Mouse (Mus musculus) hindbrain, embryonic 13.5 days (tissue): Measurements from ENCODE around the gene Znrf3. TPM values are rescaled to one million over a fixed set of nuclear protein-coding genes. Genes with fewer than 3 reads are reported as not detected.

Experiments
- ATAC-seq: fragments of 200-750 bp; cut with Nextera tagmentation; 2 replicates; pipeline ENCODE4 v1.8.0; 2017; ENCODE audit warnings: moderate TSS enrichment; ENCODE audit not compliant: low FRiP score
- H3K27ac ChIP-seq: fragments of 300-500 bp; sonication (generic); 2 replicates; pipeline ENCODE4 v1.5.1; 2015; ENCODE audit warnings: inconsistent platforms, mild to moderate bottlenecking, moderate library complexity
- H3K27me3 ChIP-seq: fragments of 300-500 bp; sonication (generic); 2 replicates; pipeline ENCODE4 v1.6.1; 2015; ENCODE audit warnings: mild to moderate bottlenecking, inconsistent platforms
- H3K36me3 ChIP-seq: fragments of 300-500 bp; sonication (generic); 2 replicates; pipeline ENCODE4 v1.6.1; 2015; ENCODE audit warnings: mild to moderate bottlenecking, inconsistent platforms
- H3K4me1 ChIP-seq: fragments of 300-500 bp; sonication (generic); replicated peaks from 2 replicates; pipeline ENCODE4 v1.6.1; 2015; ENCODE audit warnings: inconsistent platforms
- H3K4me2 ChIP-seq: fragments of 300-500 bp; sonication (generic); 2 replicates; pipeline ENCODE4 v1.6.1; 2015; ENCODE audit warnings: inconsistent platforms, mild to moderate bottlenecking, moderate library complexity
- H3K4me3 ChIP-seq: fragments of 300-500 bp; sonication (generic); 2 replicates; pipeline ENCODE4 v1.5.1; 2015; ENCODE audit warnings: mild to moderate bottlenecking, inconsistent platforms
- H3K9ac ChIP-seq: fragments of 300-500 bp; sonication (generic); 2 replicates; pipeline ENCODE4 v1.6.1; 2015; ENCODE audit warnings: mild to moderate bottlenecking, inconsistent platforms
- H3K9me3 ChIP-seq: fragments of 300-500 bp; sonication (generic); 2 replicates; pipeline ENCODE4 v1.6.1; 2016; ENCODE audit warnings: inconsistent platforms
- WGBS: fragments of 180-500 bp; shearing (Covaris S2); methylation state at CpG from one replicate; pipeline ENCODE4 v1.1.7; 2015; 5-methylcytosine and 5-hydroxymethylcytosine counted together
- polyA plus RNA-seq: library from polyadenylated mRNA; unstranded; fragments of >200 nt; fragmentation: Nextera tagmentation; extraction: Ambion mirVana; gene quantifications from 2 replicates; pipeline ENCODE4 v1.2.1, GENCODE M21; 2015

The Znrf3 gene
- polyA plus RNA-seq, 1 experiment from 2014 or later = 7.1 TPM

DNA sequence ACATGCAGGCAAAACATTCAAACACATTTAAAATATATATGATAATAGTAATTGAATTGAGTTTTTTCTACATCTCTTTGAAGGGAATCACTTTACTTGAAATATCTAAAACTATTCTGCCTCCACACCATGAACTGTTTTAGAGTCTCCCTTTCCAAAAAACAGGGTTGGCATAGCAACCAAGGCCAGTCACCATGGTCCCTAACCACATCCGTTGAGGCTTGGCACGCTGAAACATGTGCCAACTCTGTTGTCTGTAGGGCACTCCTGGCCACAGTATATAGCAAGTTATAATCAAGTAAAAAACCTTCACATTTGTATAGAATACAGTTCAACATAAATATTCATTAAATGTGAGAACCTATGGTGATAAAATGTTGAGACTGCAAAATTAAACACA lies 12.3 kb downstream of the Znrf3 start:
- Histone ChIP-seq H3K9ac (no peak overlapping the region), H3K4me1 (0 out of 2 replicates have a peak, but pooled peaks cover 5% of the 10 kb centered on the region), H3K4me3 (no peak overlapping the region), H3K4me2 (no peak overlapping the region), H3K27ac (no peak overlapping the region), H3K36me3 (no peaks in the 10 kb centered on the region), H3K9me3 (no peaks in the 10 kb centered on the region), H3K27me3 (no peaks in the 10 kb centered on the region)
- ATAC-seq = no peak
- WGBS = 67% methylated on average over 2 of the region's 2 CpGs

DNA sequence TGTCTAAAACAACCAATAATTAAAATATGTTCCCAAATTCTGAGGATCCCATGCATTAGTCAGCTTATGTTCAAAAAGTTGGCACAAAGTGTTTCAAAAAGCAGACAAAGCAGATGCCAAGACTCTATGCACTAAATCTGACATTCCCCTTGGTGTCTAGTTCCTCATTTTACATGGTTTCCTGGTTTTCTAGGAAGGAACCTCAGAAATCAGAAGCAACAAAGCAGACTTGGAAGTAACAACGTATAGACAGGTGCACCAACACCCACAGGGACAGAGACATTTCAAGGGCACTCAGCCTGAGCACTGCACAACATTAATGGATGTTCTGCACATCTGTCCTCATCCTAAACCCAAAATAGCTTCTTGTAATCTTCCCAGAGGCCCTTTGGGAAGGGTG lies 13.8 kb downstream of the Znrf3 start:
- Histone ChIP-seq H3K36me3 (no peaks in the 10 kb centered on the region), H3K4me3 (no peak overlapping the region), H3K9me3 (no peaks in the 10 kb centered on the region), H3K27ac (no peak overlapping the region), H3K9ac (no peak overlapping the region), H3K4me1 (0 out of 2 replicates have a peak, but pooled peaks cover 5% of the 10 kb centered on the region), H3K27me3 (no peaks in the 10 kb centered on the region), H3K4me2 (no peak overlapping the region)
- 57% methylated on average over 1 of the region's 1 CpGs for WGBS
- no peak for ATAC-seq

DNA sequence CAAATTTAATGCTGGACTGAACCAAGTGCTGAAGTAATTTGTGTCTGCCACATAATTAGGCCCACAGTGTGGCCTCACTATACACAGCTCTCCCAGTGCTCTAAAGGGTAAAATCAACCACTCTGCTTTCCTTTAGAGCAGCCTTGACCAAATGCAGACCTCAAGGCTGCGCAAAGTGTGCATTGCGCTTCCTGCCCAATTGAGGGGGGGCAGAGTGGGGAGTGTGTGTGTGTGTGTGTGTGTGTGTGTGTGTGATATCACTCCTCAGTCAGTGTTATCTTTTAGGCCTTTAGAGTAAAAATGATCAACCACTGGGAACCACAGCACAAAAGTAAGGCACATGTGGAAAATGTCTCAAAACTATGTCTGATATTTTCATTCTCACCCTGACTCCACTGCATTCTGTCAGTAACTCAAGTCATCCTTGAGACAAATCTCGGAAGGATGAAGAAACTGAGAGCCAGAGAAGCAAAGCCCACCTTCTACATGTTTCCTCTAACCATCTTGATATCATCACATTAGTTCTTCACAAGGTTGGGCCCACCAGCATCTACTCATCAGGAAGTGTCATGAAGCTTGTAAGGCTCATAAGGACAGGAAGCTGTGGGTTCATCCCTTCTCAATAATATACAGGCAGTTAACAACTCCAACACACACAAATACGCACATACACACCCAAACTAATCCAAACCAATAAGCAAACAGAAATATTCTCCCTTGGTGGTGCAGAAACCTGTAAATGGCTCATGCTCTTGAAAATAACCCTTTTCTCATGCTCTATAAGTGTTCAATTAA lies 15.1 kb downstream of the Znrf3 start:
- H3K4me3 ChIP-seq = no peak overlapping the region
- no peak overlapping the region for H3K27ac ChIP-seq
- 93% methylated on average over 4 of the region's 4 CpGs for WGBS
- no peak overlapping the region for H3K4me2 ChIP-seq
- 0 out of 2 replicates have a peak, but pooled peaks cover 8% of the 10 kb centered on the region for H3K4me1 ChIP-seq
- no peaks in the 10 kb centered on the region for H3K36me3 ChIP-seq
- ATAC-seq = no peak
- no peaks in the 10 kb centered on the region for H3K9me3 ChIP-seq
- H3K27me3 ChIP-seq = no peaks in the 10 kb centered on the region
- H3K9ac ChIP-seq = no peak overlapping the region

DNA sequence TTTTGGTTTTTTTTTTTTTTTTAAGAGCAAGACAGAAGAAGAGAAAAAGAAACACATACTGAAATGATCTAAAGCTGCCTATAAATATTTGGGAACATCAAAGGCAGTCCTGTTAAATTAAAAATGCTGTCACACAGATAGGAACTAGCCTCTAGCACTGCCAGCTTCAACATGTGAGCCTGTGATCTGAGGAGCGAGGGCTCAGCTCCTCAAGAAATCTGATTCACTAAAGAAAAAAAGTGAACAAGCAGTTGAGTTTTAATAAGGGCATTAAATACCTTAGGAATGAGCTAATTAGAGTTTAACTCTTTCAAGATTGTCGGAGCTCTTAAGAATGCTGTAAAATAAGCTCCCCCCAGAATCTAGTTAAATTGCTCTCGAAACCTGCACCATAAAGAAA lies 17.4 kb downstream of the Znrf3 start:
- no peak for ATAC-seq
- no peaks in the 10 kb centered on the region for H3K9me3 ChIP-seq
- H3K4me3 ChIP-seq = no peak overlapping the region
- WGBS = 88% methylated on average over 3 of the region's 3 CpGs
- no peak overlapping the region for H3K4me2 ChIP-seq
- H3K36me3 ChIP-seq = no peaks in the 10 kb centered on the region
- no peak overlapping the region for H3K27ac ChIP-seq
- H3K27me3 ChIP-seq = no peaks in the 10 kb centered on the region
- H3K4me1 ChIP-seq = 0 out of 2 replicates have a peak, but pooled peaks cover 11% of the 10 kb centered on the region
- H3K9ac ChIP-seq = no peak overlapping the region

DNA sequence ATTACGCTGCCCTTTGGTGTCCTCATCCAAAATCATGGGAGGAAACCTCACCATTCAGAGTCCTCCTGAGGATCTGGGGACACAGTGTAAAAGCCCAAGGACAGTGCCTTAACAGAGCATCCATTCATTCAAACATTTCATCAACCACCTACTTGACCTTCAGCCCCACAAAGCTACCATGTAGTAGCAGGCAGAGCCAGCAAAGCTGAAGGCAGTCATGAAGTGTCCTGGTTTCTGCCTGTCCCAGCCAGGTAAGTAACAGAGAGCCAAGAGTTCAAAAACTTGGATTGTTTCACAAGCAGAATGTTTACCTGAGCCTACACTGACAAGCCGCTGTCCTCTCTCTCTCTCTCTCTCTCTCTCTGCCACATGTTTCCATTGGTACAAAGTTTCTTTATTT lies 18.3 kb downstream of the Znrf3 start:
- H3K4me1 ChIP-seq = 0 out of 2 replicates have a peak, but pooled peaks cover 11% of the 10 kb centered on the region
- H3K4me3 ChIP-seq = no peak overlapping the region
- no peak for ATAC-seq
- H3K27ac ChIP-seq = no peak overlapping the region
- H3K4me2 ChIP-seq = no peak overlapping the region
- no peaks in the 10 kb centered on the region for H3K9me3 ChIP-seq
- WGBS = 97% methylated on average over 2 of the region's 2 CpGs
- H3K9ac ChIP-seq = no peak overlapping the region
- no peaks in the 10 kb centered on the region for H3K27me3 ChIP-seq
- no peaks in the 10 kb centered on the region for H3K36me3 ChIP-seq

DNA sequence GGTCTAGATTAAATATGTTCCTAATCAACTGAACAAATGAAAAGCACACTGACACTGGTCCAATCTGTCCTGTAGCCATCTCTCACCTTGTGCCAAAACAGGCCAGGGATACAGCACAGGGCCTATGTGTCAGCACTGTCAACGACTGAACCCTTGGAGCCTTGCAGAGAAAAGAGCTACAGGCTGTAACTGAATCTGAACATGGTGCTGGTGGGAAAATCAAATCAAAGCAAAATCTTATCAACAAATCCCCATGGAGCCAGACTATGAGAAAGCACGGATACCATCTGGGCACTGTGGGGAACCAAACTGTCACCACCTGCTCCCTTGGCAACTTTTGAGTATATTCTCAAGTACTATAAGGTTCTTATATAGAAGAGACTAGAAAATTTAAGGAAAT lies 19.5 kb downstream of the Znrf3 start:
- WGBS = 37% methylated on average over 2 of the region's 2 CpGs

DNA sequence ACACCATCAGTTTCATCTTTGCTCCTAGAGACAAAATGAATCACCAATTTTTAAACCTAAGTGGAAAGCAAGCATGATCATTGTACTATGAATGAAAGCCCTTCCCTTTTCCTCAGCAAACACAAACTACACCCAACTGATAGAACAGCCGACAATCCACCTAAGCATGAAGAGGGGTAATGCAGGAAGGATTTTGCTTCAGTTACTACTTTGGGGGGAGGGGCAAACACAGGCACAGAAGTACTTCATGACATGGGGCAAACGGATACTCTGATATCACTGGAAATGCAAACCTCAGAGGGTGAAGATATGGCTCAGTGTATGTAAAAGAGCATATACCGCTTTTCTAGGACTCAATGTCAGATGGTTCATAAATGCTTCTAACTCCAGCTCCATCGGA lies 20.5 kb downstream of the Znrf3 start:
- H3K36me3 ChIP-seq = no peaks in the 10 kb centered on the region
- 87% methylated on average over 4 of the region's 4 CpGs for WGBS
- no peak overlapping the region for H3K9ac ChIP-seq
- H3K9me3 ChIP-seq = no peaks in the 10 kb centered on the region
- H3K4me2 ChIP-seq = no peak overlapping the region
- H3K27ac ChIP-seq = no peak overlapping the region
- no peak for ATAC-seq
- no peak overlapping the region for H3K4me3 ChIP-seq
- H3K27me3 ChIP-seq = no peaks in the 10 kb centered on the region
- H3K4me1 ChIP-seq = peaks cover 14% of the 10 kb centered on the region; the same call in 1 of the 2 replicates

More for the DNA sequence above, 19.5 kb downstream of the Znrf3 start:
- Histone ChIP-seq H3K36me3 (no peaks in the 10 kb centered on the region), H3K27ac (no peak overlapping the region), H3K4me2 (no peak overlapping the region), H3K4me3 (no peak overlapping the region), H3K9me3 (no peaks in the 10 kb centered on the region), H3K4me1 (0 out of 2 replicates have a peak, but pooled peaks cover 11% of the 10 kb centered on the region), H3K9ac (no peak overlapping the region), H3K27me3 (no peaks in the 10 kb centered on the region)
- no peak for ATAC-seq

DNA sequence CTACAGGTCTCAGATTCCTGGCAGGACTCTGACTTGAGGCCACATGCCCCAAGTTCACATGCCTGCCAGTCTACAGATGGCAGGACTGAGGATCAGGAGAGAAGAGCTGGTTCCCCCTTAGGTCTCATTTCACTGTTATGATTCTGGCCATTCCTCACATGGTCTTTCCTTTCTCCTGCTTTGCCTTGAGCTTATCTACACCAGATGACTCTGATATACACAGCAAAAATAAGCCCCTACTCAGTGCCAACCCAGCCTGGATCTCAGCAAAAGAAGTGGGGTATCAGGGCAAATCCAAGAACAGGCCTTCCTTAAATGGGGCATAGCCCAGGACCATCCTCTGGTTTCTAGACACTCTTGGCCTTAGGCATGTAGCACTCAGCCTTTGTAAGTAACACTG lies 21.6 kb downstream of the Znrf3 start:
- no peak overlapping the region for H3K27ac ChIP-seq
- peaks cover 14% of the 10 kb centered on the region; the same call in 1 of the 2 replicates for H3K4me1 ChIP-seq
- H3K36me3 ChIP-seq = no peaks in the 10 kb centered on the region
- H3K9me3 ChIP-seq = no peaks in the 10 kb centered on the region
- no peak overlapping the region for H3K4me2 ChIP-seq
- H3K9ac ChIP-seq = no peak overlapping the region
- H3K4me3 ChIP-seq = no peak overlapping the region
- H3K27me3 ChIP-seq = no peaks in the 10 kb centered on the region
- no peak for ATAC-seq

DNA sequence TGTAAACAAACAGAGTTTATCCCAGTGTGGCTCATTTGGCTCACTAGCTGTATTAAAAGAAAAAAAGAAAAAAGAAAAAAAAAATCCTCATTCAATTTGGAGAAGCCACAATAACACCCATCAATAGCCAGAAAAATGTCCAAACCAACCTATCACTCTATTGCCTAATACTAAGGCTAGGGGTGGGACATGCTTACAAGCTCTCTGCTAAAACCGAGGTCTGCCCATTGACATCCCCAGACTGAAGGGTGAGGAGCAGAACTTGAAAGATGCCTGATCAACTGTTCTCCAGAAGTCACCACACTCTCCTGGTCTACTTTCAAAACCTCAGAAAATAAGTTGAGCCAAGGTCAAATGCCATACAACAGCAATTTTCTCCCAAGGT lies 22.4 kb downstream of the Znrf3 start:
- no peaks in the 10 kb centered on the region for H3K27me3 ChIP-seq

DNA sequence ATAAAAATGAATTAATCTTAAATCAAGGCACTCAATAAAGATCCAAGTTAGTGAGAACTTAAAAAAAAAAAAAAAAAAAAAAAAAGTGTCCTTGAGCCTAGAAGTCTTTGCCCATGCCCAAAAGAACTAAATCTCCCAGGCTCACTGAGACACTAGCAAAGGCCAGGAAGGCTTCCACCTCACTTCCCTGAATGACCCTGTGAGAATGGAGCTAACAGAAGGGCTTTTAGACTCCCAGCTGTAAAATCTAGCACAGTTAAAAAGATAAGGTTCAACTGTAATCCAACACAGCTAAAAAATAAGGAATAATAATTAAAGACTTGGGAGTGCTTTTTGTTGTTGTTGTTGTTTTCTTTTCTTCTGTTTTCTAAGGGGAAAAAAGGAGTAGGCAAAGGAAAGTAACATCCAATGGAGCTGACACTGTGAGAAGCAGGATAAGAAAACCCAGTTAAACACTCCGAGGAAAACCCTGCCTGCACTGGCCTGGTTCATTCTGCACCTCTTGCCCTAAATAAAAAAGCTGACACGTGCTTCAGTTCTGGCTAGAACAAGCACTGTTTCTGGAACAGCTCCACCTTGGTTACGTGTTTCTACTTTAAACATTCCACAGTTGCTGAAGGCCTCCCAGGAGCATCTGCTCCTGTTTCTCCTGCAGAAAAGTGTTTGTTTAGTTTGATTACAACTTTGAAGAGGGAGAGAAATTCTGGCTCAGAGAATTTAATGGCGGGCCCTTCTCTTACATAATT lies 23.0 kb downstream of the Znrf3 start:
- Histone ChIP-seq H3K4me2 (no peak overlapping the region), H3K4me1 (peaks cover 14% of the 10 kb centered on the region; the same call in 1 of the 2 replicates), H3K27me3 (no peaks in the 10 kb centered on the region), H3K9me3 (no peaks in the 10 kb centered on the region), H3K9ac (0 out of 2 replicates have a peak overlapping the region, but pooled peaks have one; percentile 19), H3K36me3 (no peaks in the 10 kb centered on the region), H3K4me3 (no peak overlapping the region), H3K27ac (no peak overlapping the region)
- WGBS = 54% methylated on average over 4 of the region's 4 CpGs
- no peak for ATAC-seq

More for the DNA sequence above, 22.4 kb downstream of the Znrf3 start:
- Histone ChIP-seq H3K9me3 (no peaks in the 10 kb centered on the region), H3K36me3 (no peaks in the 10 kb centered on the region), H3K4me3 (no peak overlapping the region), H3K4me2 (no peak overlapping the region), H3K27ac (no peak overlapping the region), H3K9ac (no peak overlapping the region), H3K4me1 (peaks cover 14% of the 10 kb centered on the region; the same call in 1 of the 2 replicates)
- WGBS = 77% methylated on average over 1 of the region's 1 CpGs
- no peak for ATAC-seq

DNA sequence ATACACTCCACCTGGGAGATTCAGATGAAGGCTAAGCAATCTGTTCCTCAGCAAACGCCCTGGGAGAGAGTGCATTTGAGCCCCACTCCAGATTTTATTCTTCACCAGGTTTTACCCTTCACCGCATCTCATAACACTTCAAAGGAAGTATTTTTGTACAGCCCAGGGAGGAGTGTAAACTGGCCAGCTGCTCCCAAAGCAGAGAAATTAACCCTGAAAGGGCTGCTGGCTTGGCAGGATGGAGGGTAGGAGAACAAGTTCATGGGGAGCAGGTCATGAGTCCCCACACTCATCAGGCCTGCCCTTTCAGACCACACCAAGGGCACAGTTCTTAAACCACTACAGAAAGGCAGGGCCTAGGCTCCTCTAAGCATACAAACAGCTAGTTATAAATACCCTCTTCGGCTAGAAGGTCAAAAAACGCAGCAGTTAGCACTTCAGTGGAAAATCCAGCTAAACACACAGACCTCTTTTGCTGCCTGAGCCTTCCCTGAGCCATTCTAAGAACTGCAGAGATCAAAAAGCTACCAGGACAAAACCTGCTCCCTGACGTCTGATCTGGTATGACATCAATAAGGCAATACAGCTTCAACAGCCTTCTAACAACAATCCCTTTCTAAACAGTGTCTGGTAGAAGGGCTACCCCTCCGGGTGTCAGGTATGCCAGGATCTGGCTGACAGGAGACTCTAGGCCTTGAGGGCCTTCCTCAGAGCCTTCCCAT lies 28.9 kb downstream of the Znrf3 start:
- Histone ChIP-seq H3K36me3 (no peaks in the 10 kb centered on the region), H3K4me1 (peaks cover 38% of the 10 kb centered on the region), H3K9ac (no peak overlapping the region), H3K9me3 (no peaks in the 10 kb centered on the region), H3K27ac (peak overlapping the region; percentile 61), H3K4me2 (no peak overlapping the region), H3K4me3 (no peak overlapping the region), H3K27me3 (no peaks in the 10 kb centered on the region)
- ATAC-seq = no peak
- 29% methylated on average over 6 of the region's 6 CpGs for whole genome bisulfite sequencing
